Mouse (Mus musculus) heart, adult 2 months (tissue): ENCODE measurements around the gene Adm2. TPM values are rescaled to one million over a fixed set of nuclear protein-coding genes. Genes with fewer than 3 reads are reported as not detected.

Source experiments
- DNase-seq, 2 experiments: peaks; one replicate each; pipeline ENCODE4 v3.0.0; 2021
- H3K27ac ChIP-seq: fragments of 200-600 bp; 2 replicates; pipeline ENCODE4 v1.8.1; 2022
- H3K27me3 ChIP-seq: fragments of 200-500 bp; 2 replicates; pipeline ENCODE4 v1.6.1; 2012; ENCODE audit warnings: mild to moderate bottlenecking, low read length, inconsistent platforms, mixed read lengths; ENCODE audit not compliant: control insufficient read depth, insufficient read depth
- H3K36me3 ChIP-seq: fragments of 200-500 bp; 2 replicates; pipeline ENCODE4 v1.6.1; 2012; ENCODE audit warnings: low read length, inconsistent platforms; ENCODE audit not compliant: control insufficient read depth, insufficient read depth
- H3K4me1 ChIP-seq: fragments of 200-500 bp; 2 replicates; pipeline ENCODE4 v1.6.1; 2011; ENCODE audit warnings: low read length; ENCODE audit not compliant: control insufficient read depth, insufficient read depth
- H3K4me3 ChIP-seq: fragments of 200-600 bp; 2 replicates; pipeline ENCODE4 v1.8.1; 2022
- H3K79me2 ChIP-seq: fragments of 200-500 bp; replicated peaks from 2 replicates; pipeline ENCODE4 v1.6.1; 2012; ENCODE audit warnings: mild to moderate bottlenecking, inconsistent platforms, low read length, moderate library complexity, mixed read lengths; ENCODE audit not compliant: control insufficient read depth, insufficient read depth
- H3K9ac ChIP-seq: fragments of 200-500 bp; 2 replicates; pipeline ENCODE4 v1.6.1; 2012; ENCODE audit warnings: low read depth, mild to moderate bottlenecking, control low read depth, inconsistent platforms, low read length, mixed read lengths
- CTCF ChIP-seq: fragments of 200-600 bp; IDR thresholded peaks from 2 replicates; pipeline ENCODE4 v1.8.1; 2022; ENCODE audit warnings: antibody characterized with exemption, mild to moderate bottlenecking, moderate library complexity
- EP300 ChIP-seq: fragments of 200-500 bp; IDR thresholded peaks from 2 replicates; pipeline ENCODE4 v1.6.1; 2011; ENCODE audit warnings: low read depth, low read length, control low read depth; ENCODE audit not compliant: insufficient read depth
- POLR2A ChIP-seq: fragments of 200-500 bp; IDR thresholded peaks from 2 replicates; pipeline ENCODE4 v1.6.1; 2011; ENCODE audit warnings: mild to moderate bottlenecking, low read depth, low read length, control low read depth; ENCODE audit not compliant: insufficient read depth
- WGBS: fragments of 180-500 bp; shearing (Covaris S2); methylation state at CpG from one replicate; pipeline ENCODE4 v1.1.7; 2018; 5-methylcytosine and 5-hydroxymethylcytosine counted together
- intact Hi-C: fragments of 180-260 bp; cut with DNase I; formaldehyde crosslinking; loops from one replicate; pipeline ENCODE4 v1.15.1; 2025
- polyA plus RNA-seq: library from polyadenylated mRNA; depleted of rRNA; stranded (reverse); fragments of >200 nt; gene quantifications from 2 replicates; pipeline ENCODE4 v1.2.3, GENCODE M21; 2012
- total RNA-seq, 2 experiments: library from RNA; stranded (reverse); gene quantifications; 2 replicates each; pipeline ENCODE4 v1.2.3; 2021

Adm2 gene
- total and polyA plus RNA-seq, 3 experiments = not detected

DNA sequence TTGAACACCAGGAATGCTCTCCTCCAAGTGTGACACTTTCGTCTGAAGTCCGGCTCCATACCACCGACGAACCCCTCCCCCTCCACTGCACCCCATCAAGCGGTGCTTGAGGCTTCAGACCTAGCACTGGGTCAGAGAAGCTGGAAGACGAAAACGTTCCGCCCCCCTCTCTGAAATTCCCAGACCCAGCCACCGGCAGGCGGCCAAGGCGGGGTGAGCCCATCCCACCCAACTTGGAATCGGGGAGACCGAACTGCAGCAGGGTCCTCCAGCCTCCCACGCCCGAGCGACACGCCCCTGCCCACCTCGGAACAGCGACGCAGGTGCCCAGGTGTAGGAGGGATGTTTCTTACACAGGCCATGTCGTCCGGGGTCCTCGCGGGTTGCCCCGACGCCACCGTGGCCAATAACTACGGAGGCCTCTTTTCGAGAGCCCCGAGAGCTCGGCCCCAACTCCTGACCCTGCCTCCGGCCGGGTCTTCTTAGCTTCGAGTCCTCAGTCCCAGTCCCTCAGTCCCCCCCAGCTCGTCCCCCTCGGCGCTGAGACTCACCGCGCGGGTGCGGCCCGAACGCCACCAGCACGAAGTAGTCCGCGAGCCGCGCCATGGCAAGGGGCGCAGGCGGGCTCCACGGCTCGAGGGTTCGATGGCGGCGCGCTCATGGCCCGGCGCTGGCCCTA, 7.9 kb upstream of the Adm2 start:
- peak overlapping the region; percentile 78 for H3K27ac ChIP-seq
- H3K4me3 ChIP-seq = peak overlapping the region; percentile 71
- peak overlapping the region; percentile 87 for H3K9ac ChIP-seq
- peak; percentile 30 to 39 for DNase-seq
- TF ChIP-seq CTCF (no peak), EP300 (no peak), POLR2A (no peak)
- WGBS = 1% methylated on average over 58 of the region's 58 CpGs
- peaks cover 19% of the 10 kb centered on the region for H3K79me2 ChIP-seq
- H3K4me1 ChIP-seq = peaks cover 22% of the 10 kb centered on the region
- H3K27me3 ChIP-seq = no peaks in the 10 kb centered on the region
- intact Hi-C loops = loop anchor here (2.0 to 5.0 kb wide), 2 partner anchors 40 to 102 kb away; partner anchors contain the start of genes Lmf2, Ncaph2 and Ppp6r2
- no peaks in the 10 kb centered on the region for H3K36me3 ChIP-seq

DNA sequence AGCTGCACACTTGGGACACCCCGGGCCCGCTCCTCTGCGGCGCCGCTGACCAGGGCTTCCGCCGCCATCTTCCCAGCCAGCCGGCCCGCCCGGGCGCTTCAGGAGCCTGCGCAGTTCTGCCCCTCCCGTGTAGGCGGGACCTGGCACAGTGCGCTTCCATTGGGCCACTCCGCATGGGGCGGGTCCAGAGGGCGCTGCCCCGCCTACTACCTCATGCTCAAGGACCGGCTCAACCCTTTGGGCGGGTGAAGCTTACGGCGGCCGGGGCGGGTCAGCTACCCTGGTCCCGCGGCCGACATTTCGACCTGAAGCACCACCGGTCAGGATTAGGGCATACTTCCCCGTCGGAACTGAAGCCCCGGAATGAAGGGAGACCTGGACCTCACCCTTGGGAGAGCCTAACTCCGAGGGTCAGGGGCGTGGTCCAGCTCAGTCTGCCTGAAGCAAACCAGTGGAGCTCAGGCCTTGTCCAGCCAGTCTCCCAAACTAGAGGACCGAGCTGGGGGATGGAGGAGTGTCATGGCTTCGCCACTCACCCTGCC, 7.3 kb upstream of the Adm2 start, which contains the start of gene Sbf1:
TSS of gene Sbf1 (minus strand) at position 122 of the 542 bp plus-strand sequence.
- Histone ChIP-seq H3K79me2 (peaks cover 19% of the 10 kb centered on the region), H3K4me1 (peaks cover 21% of the 10 kb centered on the region), H3K4me3 (peak within 1 kb of the TSS; percentile 71), H3K27me3 (no peaks in the 10 kb centered on the region), H3K9ac (peak within 1 kb of the TSS; percentile 87), H3K27ac (peak within 1 kb of the TSS; percentile 87), H3K36me3 (no peaks in the 10 kb centered on the region)
- no peak for TF ChIP-seq CTCF
- peak; percentile 58; the same call in 1 of the 2 replicates for TF ChIP-seq EP300
- peak; percentile 74; the same call in 1 of the 2 replicates for TF ChIP-seq POLR2A
- peak; percentile 98 to 100 for DNase-seq
- intact Hi-C loops = loop anchor here (2.0 to 5.0 kb wide), 2 partner anchors 40 to 103 kb away; partner anchors contain the start of genes Lmf2, Ncaph2 and Ppp6r2
- 2% methylated on average over 37 of the region's 37 CpGs for WGBS

DNA sequence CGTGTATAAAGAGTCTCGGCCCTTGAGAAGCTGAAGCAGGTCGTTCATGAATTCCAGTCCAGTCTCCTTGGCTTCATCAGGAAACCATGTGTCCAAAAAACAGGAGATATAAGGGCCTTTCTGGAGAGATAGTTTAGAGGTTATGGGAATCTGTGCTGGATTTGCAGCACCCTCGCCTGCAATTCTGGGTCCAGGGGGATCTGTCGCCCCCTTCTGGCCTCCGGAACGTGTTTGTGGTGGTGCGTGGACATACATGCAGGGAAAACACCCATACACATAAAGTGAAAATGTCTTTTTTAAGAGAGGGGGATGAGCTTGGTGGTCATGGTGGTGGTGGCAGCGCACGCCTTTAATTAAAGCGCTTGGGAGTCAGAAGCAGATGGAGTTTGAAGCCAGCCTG, 6.4 kb upstream of the Adm2 start:
- no peaks in the 10 kb centered on the region; the same call in 1 of the 2 replicates for H3K27me3 ChIP-seq
- peaks cover 19% of the 10 kb centered on the region for H3K79me2 ChIP-seq
- H3K27ac ChIP-seq = no peak overlapping the region
- H3K36me3 ChIP-seq = no peaks in the 10 kb centered on the region
- intact Hi-C loops = loop anchor here (5.0 kb wide), 1 partner anchor 104 kb away; the partner anchor contains the start of gene Ppp6r2
- TF ChIP-seq POLR2A (no peak), CTCF (peak; percentile 56)
- no peak overlapping the region for H3K4me3 ChIP-seq
- no peak for DNase-seq
- H3K4me1 ChIP-seq = peaks cover 17% of the 10 kb centered on the region
- no peak overlapping the region for H3K9ac ChIP-seq
- 77% methylated on average over 11 of the region's 11 CpGs for WGBS

DNA sequence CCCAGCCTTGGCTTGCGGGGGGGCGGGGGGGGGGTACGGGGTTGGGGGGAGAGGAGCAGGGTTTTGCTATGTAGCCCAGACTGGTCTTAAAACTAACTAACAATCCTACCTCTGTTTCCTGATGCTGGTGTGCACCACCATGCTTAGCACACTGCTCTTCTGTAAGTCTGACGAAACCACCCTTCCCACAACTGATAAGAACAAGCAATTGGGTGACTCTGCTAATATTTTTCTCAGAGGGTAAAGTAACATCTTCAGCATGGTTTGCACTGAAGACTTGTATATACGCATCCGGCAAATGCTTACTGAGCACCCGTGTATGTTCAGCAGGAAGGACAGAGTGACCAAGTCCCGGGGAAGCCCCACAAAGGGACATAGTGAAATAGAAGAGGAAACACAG, 1.3 kb upstream of the Adm2 start:
- no peaks in the 10 kb centered on the region for H3K36me3 ChIP-seq
- TF ChIP-seq EP300 (no peak), CTCF (no peak), POLR2A (no peak)
- no peak overlapping the region for H3K27ac ChIP-seq
- DNase-seq = no peak
- no peak overlapping the region for H3K9ac ChIP-seq
- peaks cover 3% of the 10 kb centered on the region; the same call in 1 of the 2 replicates for H3K27me3 ChIP-seq
- H3K79me2 ChIP-seq = no peaks in the 10 kb centered on the region
- no peak overlapping the region for H3K4me3 ChIP-seq
- intact Hi-C loops = no loop called here
- WGBS = 66% methylated on average over 8 of the region's 8 CpGs
- no peaks in the 10 kb centered on the region for H3K4me1 ChIP-seq

GRCm38 (mm10) chr15:89323656-89324055, 1.1 kb downstream of the Adm2 start:
- Histone ChIP-seq H3K79me2 (no peaks in the 10 kb centered on the region), H3K27me3 (peaks cover 3% of the 10 kb centered on the region; the same call in 1 of the 2 replicates), H3K9ac (no peak overlapping the region), H3K27ac (no peak overlapping the region), H3K4me1 (no peaks in the 10 kb centered on the region), H3K36me3 (no peaks in the 10 kb centered on the region), H3K4me3 (no peak overlapping the region)
- 90% methylated on average over 4 of the region's 4 CpGs for WGBS
- TF ChIP-seq EP300 (no peak), POLR2A (no peak), CTCF (no peak)
- no peak for DNase-seq
- intact Hi-C loops = no loop called here

GRCm38 (mm10) chr15:89326441-89326840, 3.9 kb downstream of the Adm2 start:
- no peak for DNase-seq
- no peak overlapping the region for H3K27ac ChIP-seq
- no peaks in the 10 kb centered on the region for H3K36me3 ChIP-seq
- intact Hi-C loops = no loop called here
- TF ChIP-seq CTCF (no peak), EP300 (no peak), POLR2A (no peak)
- H3K9ac ChIP-seq = no peak overlapping the region
- peaks cover 3% of the 10 kb centered on the region; the same call in 1 of the 2 replicates for H3K27me3 ChIP-seq
- H3K79me2 ChIP-seq = no peaks in the 10 kb centered on the region
- 56% methylated on average over 5 of the region's 5 CpGs for WGBS
- H3K4me1 ChIP-seq = no peaks in the 10 kb centered on the region
- H3K4me3 ChIP-seq = no peak overlapping the region
